Mouse (Mus musculus): ENCODE data around the gene Tex38. TPM values are rescaled to one million over a fixed set of nuclear protein-coding genes. Genes with fewer than 3 reads are reported as not detected.

Gene Tex38
- polyA plus RNA-seq, 1 experiment: 0.71 TPM

DNA sequence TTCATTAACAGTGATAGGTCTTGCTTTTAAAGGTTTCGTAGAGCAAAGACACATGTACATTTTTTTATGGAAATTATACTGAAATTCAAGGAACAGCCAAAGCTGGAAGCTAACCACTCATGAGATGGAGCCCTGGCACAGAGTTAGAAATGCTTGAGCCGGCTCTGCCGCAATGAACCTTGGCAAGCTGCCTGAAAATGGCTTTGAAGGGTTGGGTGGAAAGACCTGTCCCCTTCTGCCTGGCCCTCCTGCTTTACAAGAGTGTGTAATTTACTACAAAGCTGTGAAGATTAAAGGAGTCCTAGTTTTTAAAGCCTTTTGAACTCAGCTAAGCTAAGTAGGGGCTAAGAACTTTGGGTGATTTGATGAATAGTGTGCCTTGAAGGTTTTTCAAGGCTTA is 19.6 kb downstream of the Tex38 start:
- TF ChIP-seq CTCF (IDR thresholded peaks at IDR 0.05; ENCODE audit: borderline replicate concordance, control insufficient read depth, extremely low read depth, insufficient read depth, low read length, poor library complexity): no peak
- Histone ChIP-seq H3K36me3 (ENCODE audit: control insufficient read depth, insufficient read depth, low read length) (peaks cover 49% of the 10 kb centered on the region), H3K27ac (ENCODE audit: control insufficient read depth, insufficient read depth, low read length) (no peak overlapping the region), H3K4me1 (replicated peaks; ENCODE audit: control insufficient read depth, insufficient read depth, low read length) (no peaks in the 10 kb centered on the region), H3K4me3 (ENCODE audit: control insufficient read depth, insufficient read depth, low read length) (no peak overlapping the region), H3K27me3 (ENCODE audit: control insufficient read depth, insufficient read depth, low read length) (no peaks in the 10 kb centered on the region)
- no peak for DNase-seq
- WGBS: 88% methylated on average over 3 of the region's 3 CpGs

DNA sequence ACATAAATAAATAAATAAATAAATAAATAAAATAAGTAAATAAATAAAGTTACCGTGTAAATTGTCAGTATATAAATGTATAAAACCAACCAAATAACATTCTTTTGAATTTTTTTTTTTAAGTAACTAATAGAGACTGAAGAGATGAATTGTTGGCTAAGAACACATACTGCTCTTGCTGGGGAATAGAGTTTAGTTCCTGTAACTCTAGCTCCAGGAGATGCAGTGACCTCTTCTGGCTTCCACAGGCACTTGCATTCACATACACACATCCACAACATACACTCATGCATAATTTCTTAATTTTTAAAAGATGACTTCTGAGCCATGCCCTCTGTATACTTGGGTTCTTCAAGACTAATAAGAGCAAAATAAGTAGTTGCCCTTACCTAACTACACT is 26.0 kb downstream of the Tex38 start:
- H3K4me3 ChIP-seq (ENCODE audit: control insufficient read depth, insufficient read depth, low read length): no peak overlapping the region
- no peaks in the 10 kb centered on the region for H3K4me1 ChIP-seq (replicated peaks; ENCODE audit: control insufficient read depth, insufficient read depth, low read length)
- no peak for TF ChIP-seq CTCF (IDR thresholded peaks at IDR 0.05; ENCODE audit: borderline replicate concordance, control insufficient read depth, extremely low read depth, insufficient read depth, low read length, poor library complexity)
- no peak for TF ChIP-seq POLR2A (IDR thresholded peaks at IDR 0.05; ENCODE audit: control insufficient read depth, extremely low read depth, insufficient read depth, low read length, poor library complexity)
- no peak overlapping the region for H3K27ac ChIP-seq (ENCODE audit: control insufficient read depth, insufficient read depth, low read length)
- WGBS: 98% methylated on average over 1 of the region's 1 CpGs
- peaks cover 28% of the 10 kb centered on the region for H3K36me3 ChIP-seq (ENCODE audit: control insufficient read depth, insufficient read depth, low read length)
- no peaks in the 10 kb centered on the region for H3K27me3 ChIP-seq (ENCODE audit: control insufficient read depth, insufficient read depth, low read length)
- no peak for DNase-seq

DNA sequence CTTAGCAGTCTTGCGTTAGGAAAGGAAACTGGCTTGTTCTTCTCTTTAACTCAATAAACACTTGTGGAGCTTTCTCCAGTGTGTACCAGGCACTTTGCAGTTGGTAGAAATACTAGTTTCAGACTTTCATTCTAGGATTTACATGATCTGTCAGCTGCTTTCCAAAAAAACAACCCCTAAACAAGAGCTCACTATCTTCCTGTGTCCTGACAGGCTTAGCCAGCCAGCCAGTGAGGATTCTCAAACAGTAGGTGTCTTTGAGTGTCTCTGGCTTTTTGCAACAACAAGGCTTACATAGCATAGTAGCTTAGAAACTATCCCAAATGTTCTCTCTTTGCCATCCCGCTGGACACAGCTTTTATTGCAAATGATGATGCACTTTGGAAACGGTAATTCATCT is 26.7 kb downstream of the Tex38 start:
- DNase-seq: no peak
- WGBS: 100% methylated on average over 3 of the region's 3 CpGs
- Histone ChIP-seq H3K4me3 (ENCODE audit: control insufficient read depth, insufficient read depth, low read length) (no peak overlapping the region), H3K36me3 (ENCODE audit: control insufficient read depth, insufficient read depth, low read length) (peaks cover 33% of the 10 kb centered on the region), H3K27me3 (ENCODE audit: control insufficient read depth, insufficient read depth, low read length) (no peaks in the 10 kb centered on the region), H3K4me1 (replicated peaks; ENCODE audit: control insufficient read depth, insufficient read depth, low read length) (no peaks in the 10 kb centered on the region), H3K27ac (ENCODE audit: control insufficient read depth, insufficient read depth, low read length) (no peak overlapping the region)
- no peak for TF ChIP-seq CTCF (IDR thresholded peaks at IDR 0.05; ENCODE audit: borderline replicate concordance, control insufficient read depth, extremely low read depth, insufficient read depth, low read length, poor library complexity)
- TF ChIP-seq POLR2A (IDR thresholded peaks at IDR 0.05; ENCODE audit: control insufficient read depth, extremely low read depth, insufficient read depth, low read length, poor library complexity): no peak

DNA sequence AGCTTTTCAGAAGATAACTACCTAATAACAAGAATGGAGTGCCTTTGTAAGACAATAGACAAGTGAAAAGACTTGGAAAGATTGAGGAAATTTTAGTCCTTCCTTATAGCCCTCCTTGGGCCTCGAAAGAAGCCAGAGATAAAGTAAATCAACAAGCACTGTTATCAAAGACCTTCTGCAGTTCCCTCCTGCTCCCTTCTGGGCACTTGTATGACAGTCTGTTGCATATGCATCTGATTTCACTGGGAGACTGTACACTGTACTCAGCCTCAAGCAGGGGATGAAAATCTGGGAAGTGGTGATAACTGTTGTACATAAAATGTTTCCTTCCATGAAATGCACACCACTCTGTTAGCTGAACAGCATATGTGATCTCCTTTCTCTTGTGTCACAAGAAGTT is 31.5 kb downstream of the Tex38 start:
- Histone ChIP-seq H3K27ac (ENCODE audit: control insufficient read depth, insufficient read depth, low read length) (no peak overlapping the region), H3K4me1 (replicated peaks; ENCODE audit: control insufficient read depth, insufficient read depth, low read length) (no peaks in the 10 kb centered on the region), H3K4me3 (ENCODE audit: control insufficient read depth, insufficient read depth, low read length) (no peak overlapping the region), H3K27me3 (ENCODE audit: control insufficient read depth, insufficient read depth, low read length) (no peaks in the 10 kb centered on the region), H3K36me3 (ENCODE audit: control insufficient read depth, insufficient read depth, low read length) (peaks cover 48% of the 10 kb centered on the region)
- TF ChIP-seq CTCF (IDR thresholded peaks at IDR 0.05; ENCODE audit: borderline replicate concordance, control insufficient read depth, extremely low read depth, insufficient read depth, low read length, poor library complexity) (no peak), POLR2A (IDR thresholded peaks at IDR 0.05; ENCODE audit: control insufficient read depth, extremely low read depth, insufficient read depth, low read length, poor library complexity) (no peak)
- WGBS: 94% methylated on average over 1 of the region's 1 CpGs
- DNase-seq: no peak

DNA sequence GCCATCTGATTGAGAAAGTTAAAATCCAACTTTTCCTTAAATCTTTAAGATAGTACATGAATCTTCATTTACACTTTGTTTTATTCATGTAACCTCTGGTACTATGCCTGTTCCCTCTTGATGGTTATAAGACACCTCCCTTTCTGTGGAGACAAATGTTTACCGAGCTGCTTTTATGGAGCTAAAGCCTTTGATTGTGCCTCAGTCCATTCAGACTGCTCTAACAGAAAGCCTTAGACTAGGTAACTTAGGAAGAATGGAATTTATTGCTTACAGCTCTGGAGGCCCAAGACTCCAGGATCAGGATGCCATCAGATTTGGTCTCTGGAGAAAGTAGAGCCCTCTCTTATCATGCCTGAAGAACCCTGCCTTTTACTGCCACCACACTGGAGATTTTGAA is 32.6 kb downstream of the Tex38 start:
- no peak for DNase-seq
- Histone ChIP-seq H3K4me3 (ENCODE audit: control insufficient read depth, insufficient read depth, low read length) (no peak overlapping the region), H3K4me1 (replicated peaks; ENCODE audit: control insufficient read depth, insufficient read depth, low read length) (no peaks in the 10 kb centered on the region), H3K36me3 (ENCODE audit: control insufficient read depth, insufficient read depth, low read length) (peaks cover 49% of the 10 kb centered on the region), H3K27ac (ENCODE audit: control insufficient read depth, insufficient read depth, low read length) (no peak overlapping the region), H3K27me3 (ENCODE audit: control insufficient read depth, insufficient read depth, low read length) (no peaks in the 10 kb centered on the region)
- TF ChIP-seq POLR2A (IDR thresholded peaks at IDR 0.05; ENCODE audit: control insufficient read depth, extremely low read depth, insufficient read depth, low read length, poor library complexity) (no peak), CTCF (IDR thresholded peaks at IDR 0.05; ENCODE audit: borderline replicate concordance, control insufficient read depth, extremely low read depth, insufficient read depth, low read length, poor library complexity) (no peak)
- WGBS: 94% methylated on average over 1 of the region's 1 CpGs

DNA sequence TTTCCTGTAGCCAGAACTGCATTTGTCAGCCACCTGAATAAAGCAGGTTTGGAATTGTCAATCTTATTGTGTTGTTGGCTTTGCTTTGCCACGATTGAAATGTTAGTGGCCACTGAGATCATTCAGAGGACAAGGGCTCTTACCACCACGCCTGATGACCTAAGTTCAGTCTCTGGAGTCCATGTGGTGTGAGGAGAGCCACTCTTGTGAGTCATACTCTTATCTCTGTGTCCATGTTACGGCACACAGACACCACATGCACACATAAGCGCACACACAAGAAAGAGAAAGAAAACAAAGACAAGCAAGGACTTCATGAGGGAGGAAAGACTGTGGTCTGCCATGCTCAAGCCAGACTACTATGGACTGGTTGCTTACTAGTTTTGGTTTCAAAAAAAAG is 37.7 kb downstream of the Tex38 start:
- Histone ChIP-seq H3K36me3 (ENCODE audit: control insufficient read depth, insufficient read depth, low read length) (peaks cover 45% of the 10 kb centered on the region), H3K4me3 (ENCODE audit: control insufficient read depth, insufficient read depth, low read length) (no peak overlapping the region), H3K27ac (ENCODE audit: control insufficient read depth, insufficient read depth, low read length) (no peak overlapping the region), H3K4me1 (replicated peaks; ENCODE audit: control insufficient read depth, insufficient read depth, low read length) (peaks cover 8% of the 10 kb centered on the region), H3K27me3 (ENCODE audit: control insufficient read depth, insufficient read depth, low read length) (no peaks in the 10 kb centered on the region)
- DNase-seq: no peak
- 88% methylated on average over 4 of the region's 4 CpGs for WGBS
- TF ChIP-seq CTCF (IDR thresholded peaks at IDR 0.05; ENCODE audit: borderline replicate concordance, control insufficient read depth, extremely low read depth, insufficient read depth, low read length, poor library complexity) (no peak), POLR2A (IDR thresholded peaks at IDR 0.05; ENCODE audit: control insufficient read depth, extremely low read depth, insufficient read depth, low read length, poor library complexity) (no peak)

DNA sequence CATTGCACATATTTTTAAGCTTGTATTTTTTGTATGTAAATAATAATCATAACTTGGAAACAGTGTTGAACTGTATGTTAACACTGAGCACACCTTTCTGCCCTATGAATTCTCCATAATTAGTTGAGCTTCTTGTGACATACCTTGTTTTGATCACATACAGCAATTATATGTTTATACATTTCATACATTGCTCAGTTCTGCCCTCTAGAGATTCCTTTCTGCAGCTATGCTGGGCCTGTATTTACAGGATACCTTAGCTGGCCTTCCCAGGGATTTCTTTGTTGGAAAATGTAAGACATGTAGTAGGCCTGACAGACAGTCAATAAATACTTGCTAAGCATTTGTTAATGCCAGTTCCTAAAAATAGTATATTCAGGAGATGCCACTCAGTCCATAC is 38.2 kb downstream of the Tex38 start:
- no peak for TF ChIP-seq POLR2A (IDR thresholded peaks at IDR 0.05; ENCODE audit: control insufficient read depth, extremely low read depth, insufficient read depth, low read length, poor library complexity)
- TF ChIP-seq CTCF (IDR thresholded peaks at IDR 0.05; ENCODE audit: borderline replicate concordance, control insufficient read depth, extremely low read depth, insufficient read depth, low read length, poor library complexity): no peak

More for the DNA sequence above, 38.2 kb downstream of the Tex38 start:
- DNase-seq: no peak
- no peaks in the 10 kb centered on the region for H3K27me3 ChIP-seq (ENCODE audit: control insufficient read depth, insufficient read depth, low read length)
- H3K4me1 ChIP-seq (replicated peaks; ENCODE audit: control insufficient read depth, insufficient read depth, low read length): peaks cover 8% of the 10 kb centered on the region
- H3K4me3 ChIP-seq (ENCODE audit: control insufficient read depth, insufficient read depth, low read length): no peak overlapping the region
- H3K36me3 ChIP-seq (ENCODE audit: control insufficient read depth, insufficient read depth, low read length): peaks cover 43% of the 10 kb centered on the region
- H3K27ac ChIP-seq (ENCODE audit: control insufficient read depth, insufficient read depth, low read length): no peak overlapping the region
